Mouse (Mus musculus): Measurements from ENCODE around the gene Vmn1r1. TPM values are rescaled to one million over a fixed set of nuclear protein-coding genes. Genes with fewer than 3 reads are reported as not detected.
"Not testable (repeated sequence)": the region's sequence is repeated elsewhere in the genome, so short reads cannot be mapped to it uniquely, and the experiment has no call there.

Vmn1r1 gene
- not detected in 2 replicates for polyA plus RNA-seq (2015; fragmentation: Nextera tagmentation; extraction: Ambion mirVana)

GRCm38 (mm10) chr1:182164386-182164785 is at the start of gene Vmn1r1:
TSS of gene Vmn1r1 (minus strand) at chr1:182164486.
- H3K4me2 ChIP-seq (ENCODE audit: low read length), result no peak within 1 kb of the TSS
- no peaks in the 10 kb centered on the region for H3K9me3 ChIP-seq (replicated peaks; ENCODE audit: control insufficient read depth, low read length, poor library complexity, severe bottlenecking)
- WGBS, result 93% methylated on average over 7 of the region's 7 CpGs
- no peak within 1 kb of the TSS for H3K9ac ChIP-seq (ENCODE audit: low read depth, low read length)
- H3K4me1 ChIP-seq (ENCODE audit: control insufficient read depth, insufficient read depth, low read length), result no peaks in the 10 kb centered on the region
- H3K27me3 ChIP-seq (ENCODE audit: control insufficient read depth, insufficient read depth, low read depth, low read length), result no peaks in the 10 kb centered on the region
- no peak for ATAC-seq
- H3K27ac ChIP-seq (ENCODE audit: low read length), result no peak within 1 kb of the TSS
- no peak within 1 kb of the TSS for H3K4me3 ChIP-seq (ENCODE audit: low read depth, low read length)
- H3K36me3 ChIP-seq (ENCODE audit: control insufficient read depth, insufficient read depth, low read length), result no peaks in the 10 kb centered on the region

GRCm38 (mm10) chr1:182210322-182210721 is 46.0 kb upstream of the Vmn1r1 start:
- ATAC-seq, result no peak
- Histone ChIP-seq H3K27me3 (ENCODE audit: control insufficient read depth, insufficient read depth, low read depth, low read length) (no peaks in the 10 kb centered on the region), H3K4me2 (ENCODE audit: low read length) (no peak overlapping the region), H3K4me1 (ENCODE audit: control insufficient read depth, insufficient read depth, low read length) (no peaks in the 10 kb centered on the region), H3K9ac (ENCODE audit: low read depth, low read length) (no peak overlapping the region), H3K4me3 (ENCODE audit: low read depth, low read length) (no peak overlapping the region), H3K27ac (ENCODE audit: low read length) (no peak overlapping the region), H3K36me3 (ENCODE audit: control insufficient read depth, insufficient read depth, low read length) (no peaks in the 10 kb centered on the region), H3K9me3 (replicated peaks; ENCODE audit: control insufficient read depth, low read length, poor library complexity, severe bottlenecking) (no peaks in the 10 kb centered on the region)
- WGBS, result 96% methylated on average over 2 of the region's 2 CpGs

- ATAC-seq, result no peak
- Histone ChIP-seq H3K4me2 (ENCODE audit: low read length) (no peak overlapping the region), H3K4me3 (ENCODE audit: low read depth, low read length) (no peak overlapping the region), H3K4me1 (ENCODE audit: control insufficient read depth, insufficient read depth, low read length) (no peaks in the 10 kb centered on the region), H3K27ac (ENCODE audit: low read length) (no peak overlapping the region), H3K36me3 (ENCODE audit: control insufficient read depth, insufficient read depth, low read length) (no peaks in the 10 kb centered on the region), H3K9ac (ENCODE audit: low read depth, low read length) (no peak overlapping the region), H3K27me3 (ENCODE audit: control insufficient read depth, insufficient read depth, low read depth, low read length) (no peaks in the 10 kb centered on the region), H3K9me3 (replicated peaks; ENCODE audit: control insufficient read depth, low read length, poor library complexity, severe bottlenecking) (no peaks in the 10 kb centered on the region)
- 82% methylated on average over 1 of the region's 1 CpGs for WGBS
These were observed 28.3 kb upstream of the Vmn1r1 start for GRCm38 (mm10) chr1:182192581-182192980.

GRCm38 (mm10) chr1:182191816-182192545 is 27.7 kb upstream of the Vmn1r1 start:
- Histone ChIP-seq H3K4me1 (ENCODE audit: control insufficient read depth, insufficient read depth, low read length) (no peaks in the 10 kb centered on the region), H3K9me3 (replicated peaks; ENCODE audit: control insufficient read depth, low read length, poor library complexity, severe bottlenecking) (no peaks in the 10 kb centered on the region), H3K9ac (ENCODE audit: low read depth, low read length) (no peak overlapping the region), H3K27me3 (ENCODE audit: control insufficient read depth, insufficient read depth, low read depth, low read length) (no peaks in the 10 kb centered on the region), H3K4me3 (ENCODE audit: low read depth, low read length) (no peak overlapping the region), H3K4me2 (ENCODE audit: low read length) (no peak overlapping the region), H3K27ac (ENCODE audit: low read length) (no peak overlapping the region), H3K36me3 (ENCODE audit: control insufficient read depth, insufficient read depth, low read length) (no peaks in the 10 kb centered on the region)
- ATAC-seq, result no peak
- WGBS, result 87% methylated on average over 10 of the region's 10 CpGs

- no peaks in the 10 kb centered on the region for H3K36me3 ChIP-seq (ENCODE audit: control insufficient read depth, insufficient read depth, low read length)
- no peak overlapping the region for H3K4me2 ChIP-seq (ENCODE audit: low read length)
- H3K9ac ChIP-seq (ENCODE audit: low read depth, low read length), result no peak overlapping the region
- H3K9me3 ChIP-seq (replicated peaks; ENCODE audit: control insufficient read depth, low read length, poor library complexity, severe bottlenecking), result no peaks in the 10 kb centered on the region
- 59% methylated on average over 4 of the region's 5 CpGs for WGBS
- ATAC-seq, result no peak
- H3K4me3 ChIP-seq (ENCODE audit: low read depth, low read length), result no peak overlapping the region
- H3K4me1 ChIP-seq (ENCODE audit: control insufficient read depth, insufficient read depth, low read length), result no peaks in the 10 kb centered on the region
- H3K27me3 ChIP-seq (ENCODE audit: control insufficient read depth, insufficient read depth, low read depth, low read length), result no peaks in the 10 kb centered on the region
- H3K27ac ChIP-seq (ENCODE audit: low read length), result no peak overlapping the region
These were observed 26.9 kb upstream of the Vmn1r1 start for GRCm38 (mm10) chr1:182191181-182191580.

GRCm38 (mm10) chr1:182189669-182190440 is 25.6 kb upstream of the Vmn1r1 start:
- Histone ChIP-seq H3K4me3 (ENCODE audit: low read depth, low read length) (no peak overlapping the region), H3K27me3 (ENCODE audit: control insufficient read depth, insufficient read depth, low read depth, low read length) (no peaks in the 10 kb centered on the region), H3K9me3 (replicated peaks; ENCODE audit: control insufficient read depth, low read length, poor library complexity, severe bottlenecking) (no peaks in the 10 kb centered on the region), H3K4me1 (ENCODE audit: control insufficient read depth, insufficient read depth, low read length) (no peaks in the 10 kb centered on the region), H3K36me3 (ENCODE audit: control insufficient read depth, insufficient read depth, low read length) (no peaks in the 10 kb centered on the region), H3K27ac (ENCODE audit: low read length) (no peak overlapping the region), H3K9ac (ENCODE audit: low read depth, low read length) (no peak overlapping the region), H3K4me2 (ENCODE audit: low read length) (no peak overlapping the region)
- no peak for ATAC-seq
- 68% methylated on average over 3 of the region's 3 CpGs for WGBS

GRCm38 (mm10) chr1:182182449-182182848 is 18.2 kb upstream of the Vmn1r1 start:
- not testable (repeated sequence) for H3K27me3 ChIP-seq (ENCODE audit: control insufficient read depth, insufficient read depth, low read depth, low read length); H3K9me3 ChIP-seq (replicated peaks; ENCODE audit: control insufficient read depth, low read length, poor library complexity, severe bottlenecking); H3K9ac ChIP-seq (ENCODE audit: low read depth, low read length); H3K4me1 ChIP-seq (ENCODE audit: control insufficient read depth, insufficient read depth, low read length); H3K4me3 ChIP-seq (ENCODE audit: low read depth, low read length); H3K27ac ChIP-seq (ENCODE audit: low read length); H3K4me2 ChIP-seq (ENCODE audit: low read length); H3K36me3 ChIP-seq (ENCODE audit: control insufficient read depth, insufficient read depth, low read length); ATAC-seq
- 71% methylated on average over 4 of the region's 4 CpGs for WGBS

GRCm38 (mm10) chr1:182181456-182182305 is 17.4 kb upstream of the Vmn1r1 start:
- 65% methylated on average over 5 of the region's 5 CpGs for WGBS
- H3K4me3 ChIP-seq (ENCODE audit: low read depth, low read length), result no peak overlapping the region
- H3K9me3 ChIP-seq (replicated peaks; ENCODE audit: control insufficient read depth, low read length, poor library complexity, severe bottlenecking), result no peaks in the 10 kb centered on the region
- no peak overlapping the region for H3K9ac ChIP-seq (ENCODE audit: low read depth, low read length)
- H3K4me2 ChIP-seq (ENCODE audit: low read length), result no peak overlapping the region
- no peaks in the 10 kb centered on the region for H3K36me3 ChIP-seq (ENCODE audit: control insufficient read depth, insufficient read depth, low read length)
- no peaks in the 10 kb centered on the region for H3K4me1 ChIP-seq (ENCODE audit: control insufficient read depth, insufficient read depth, low read length)
- ATAC-seq, result no peak
- H3K27me3 ChIP-seq (ENCODE audit: control insufficient read depth, insufficient read depth, low read depth, low read length), result no peaks in the 10 kb centered on the region
- H3K27ac ChIP-seq (ENCODE audit: low read length), result no peak overlapping the region

Data from midbrain, embryonic 16.5 days (tissue).